In the genomic region with DNA sequence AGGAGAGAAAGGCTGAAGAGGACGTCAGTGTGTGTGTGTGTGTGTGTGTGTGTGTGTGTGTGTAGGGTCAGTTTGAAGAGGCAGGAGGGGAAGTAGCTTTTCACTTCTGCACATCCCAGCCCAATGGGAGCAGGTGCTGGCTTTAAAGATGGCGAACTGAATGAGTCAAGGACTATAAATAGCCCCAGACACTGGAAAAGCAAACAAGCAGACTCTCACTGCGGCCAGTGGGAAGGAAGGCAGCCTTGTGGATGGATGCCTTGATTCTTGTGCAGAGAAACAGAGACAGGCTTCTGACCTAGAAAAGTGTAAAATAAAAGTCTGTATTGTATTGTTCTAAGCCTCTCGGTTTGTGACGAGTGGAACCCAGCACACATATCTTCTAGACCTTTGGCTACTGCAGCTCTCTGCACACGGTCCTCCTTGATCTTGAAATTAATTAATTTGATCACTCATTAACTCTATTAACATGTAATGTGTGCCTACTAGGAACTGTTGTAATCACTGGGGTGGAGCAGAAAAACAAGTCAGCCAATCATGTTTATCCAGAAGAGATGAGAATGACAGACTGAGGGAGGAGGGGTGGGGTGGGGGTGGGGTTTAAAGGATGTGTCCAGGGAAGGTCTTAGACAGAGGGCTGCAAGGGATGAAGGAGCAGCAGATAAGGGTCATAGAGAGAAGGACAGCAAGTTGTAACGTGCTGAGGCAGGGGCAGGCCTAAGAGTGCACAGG, we compare ENCODE assay signal across 11 mouse cellular contexts.
DNase-seq lines count a peak whose midpoint lies in the region; ATAC-seq and TF ChIP-seq lines count a peak whose summit lies in the region.
"Had no signal": no experiment of that assay in that cellular context is flagged by ENCODE, and none has a peak within 500 bp of the region (broad histone marks: within the 10 kb centered on the region; RNA-seq: fewer than 3 reads in every experiment).

No protein-coding gene starts in this region.

- no peak for DNase-seq in frontal cortex, postnatal 36 days (ENCODE audit: low spot score in 2 of 2)
- peak; percentile 55 for DNase-seq in 3T3-L1 (ENCODE audit: low read depth, low spot score)
- no peak for DNase-seq in left cerebral cortex, adult 2 months (ENCODE audit: extremely low spot score in 1 of 2, low spot score in 2 of 2)
- DNase-seq in left cerebral cortex, postnatal 4 days, result no peak
- no peak for DNase-seq in thymus, postnatal 4 days

- peaks cover 28% of the 10 kb centered on the region for H3K4me1 ChIP-seq in liver, embryonic 12.5 days

- 56% methylated on average over 7 of the region's 7 CpGs for WGBS in liver, embryonic 12.5 days (ENCODE audit: insufficient replicate concordance)

- no peaks in the 10 kb centered on the region for H3K9me3 ChIP-seq in liver, embryonic 12.5 days (replicated peaks)
- H3K9me3 ChIP-seq: hindbrain, embryonic 12.5 days; lung, embryonic 15.5 days had no signal

- H3K27me3 ChIP-seq in liver, embryonic 12.5 days (replicated peaks), result no peaks in the 10 kb centered on the region
- H3K27me3 ChIP-seq: hindbrain, embryonic 12.5 days; lung, embryonic 15.5 days had no signal

- no peak overlapping the region for H3K4me2 ChIP-seq in liver, embryonic 12.5 days
- H3K4me2 ChIP-seq: hindbrain, embryonic 12.5 days; lung, embryonic 15.5 days had no signal

- no peaks in the 10 kb centered on the region for H3K36me3 ChIP-seq in liver, embryonic 12.5 days
- H3K36me3 ChIP-seq: hindbrain, embryonic 12.5 days; lung, embryonic 15.5 days had no signal

- peak; percentile 80 for ATAC-seq in frontal cortex, adult (ENCODE audit: low TSS enrichment)
- peak; percentile 83 for ATAC-seq in granulocyte monocyte progenitor cell, adult 5-6 weeks (replicated peaks; ENCODE audit: poor library complexity, severe bottlenecking)
- peak; percentile 64 for ATAC-seq in liver, embryonic 12.5 days
- ATAC-seq: forebrain, embryonic 16.5 days had no signal

- TF ChIP-seq CTCF in left cerebral cortex, adult 2 months (IDR thresholded peaks at IDR 0.05), result no peak

- no peak overlapping the region for H3K9ac ChIP-seq in liver, embryonic 12.5 days
- H3K9ac ChIP-seq: hindbrain, embryonic 12.5 days; lung, embryonic 15.5 days had no signal

- H3K4me3 ChIP-seq in liver, embryonic 12.5 days, result no peak overlapping the region
- no peak overlapping the region for H3K4me3 ChIP-seq in left cerebral cortex, adult 2 months
- H3K4me3 ChIP-seq: hindbrain, embryonic 12.5 days; lung, embryonic 15.5 days had no signal

- intact Hi-C loops in left cerebral cortex, adult 2 months (cut with DNase I), result no loop called here
- intact Hi-C loops in left cerebral cortex, postnatal 4 days (cut with DNase I), result no loop called here

- 0 out of 2 replicates have a peak overlapping the region, but pooled peaks have one; percentile 27 for H3K27ac ChIP-seq in liver, embryonic 12.5 days
- H3K27ac ChIP-seq in left cerebral cortex, adult 2 months, result no peak overlapping the region
- H3K27ac ChIP-seq: hindbrain, embryonic 12.5 days; lung, embryonic 15.5 days had no signal
